Mouse (Mus musculus): ENCODE data around the gene Bub1b. TPM values are rescaled to one million over a fixed set of nuclear protein-coding genes. Genes with fewer than 3 reads are reported as not detected.

Gene Bub1b
- total RNA-seq, 1 experiment, result 115 TPM

GRCm38 (mm10) chr2:118591083-118591482 is 6.9 kb upstream of the Bub1b start:
- Histone ChIP-seq H3K36me3 (ENCODE audit: control insufficient read depth, insufficient read depth, low read length, poor library complexity, severe bottlenecking) (no peaks in the 10 kb centered on the region), H3K4me1 (ENCODE audit: control insufficient read depth in 2 of 2, insufficient read depth in 2 of 2, low read length in 2 of 2, poor library complexity in 1 of 2) (peaks cover 0 to 9% of the 10 kb centered on the region in 2 experiments; a peak in 1 of 4 replicates), H3K4me3 (ENCODE audit: insufficient read depth in 1 of 2, low read depth in 1 of 2, low read length in 2 of 2, poor library complexity in 1 of 2, severe bottlenecking in 1 of 2) (no peak overlapping the region), H3K9ac (ENCODE audit: insufficient read depth, low read depth, low read length, poor library complexity, severe bottlenecking) (no peak overlapping the region), H3K9me3 (ENCODE audit: control insufficient read depth, insufficient read depth, low read depth, low read length) (no peaks in the 10 kb centered on the region), H3K27ac (ENCODE audit: insufficient read depth, low read depth, low read length, poor library complexity, severe bottlenecking) (no peak overlapping the region)
- DNase-seq (ENCODE audit: low read depth, low spot score), result no peak
- in situ Hi-C loops (cut with MboI; ENCODE audit: low sequenced_read_pairs in 2 of 2, unreplicated experiment in 2 of 2), result no loop called here
- no peak for TF ChIP-seq HCFC1 (IDR thresholded peaks at IDR 0.05; ENCODE audit: borderline replicate concordance, insufficient read depth, low read length)
- TF ChIP-seq ZNF384 (IDR thresholded peaks at IDR 0.05; ENCODE audit: low read depth, low read length), result no peak
- TF ChIP-seq MAFK (IDR thresholded peaks at IDR 0.05; ENCODE audit: insufficient read depth, low read depth, low read length), result no peak
- TF ChIP-seq ZC3H11A (IDR thresholded peaks at IDR 0.05; ENCODE audit: borderline replicate concordance, low read depth, low read length), result no peak
- no peak for TF ChIP-seq CHD2 (IDR thresholded peaks at IDR 0.05; ENCODE audit: low read depth, low read length)

- no peak overlapping the region for H3K27ac ChIP-seq (ENCODE audit: insufficient read depth, low read depth, low read length, poor library complexity, severe bottlenecking)
- no peaks in the 10 kb centered on the region for H3K9me3 ChIP-seq (ENCODE audit: control insufficient read depth, insufficient read depth, low read depth, low read length)
- peak overlapping the region; percentile 86 to 89 for H3K4me3 ChIP-seq (ENCODE audit: insufficient read depth in 1 of 2, low read depth in 1 of 2, low read length in 2 of 2, poor library complexity in 1 of 2, severe bottlenecking in 1 of 2)
- peaks cover 1 to 15% of the 10 kb centered on the region in 2 experiments; a peak in 3 of 4 replicates for H3K4me1 ChIP-seq (ENCODE audit: control insufficient read depth in 2 of 2, insufficient read depth in 2 of 2, low read length in 2 of 2, poor library complexity in 1 of 2)
- peak overlapping the region; percentile 92; the same call in 1 of the 2 replicates for H3K9ac ChIP-seq (ENCODE audit: insufficient read depth, low read depth, low read length, poor library complexity, severe bottlenecking)
- no peak for DNase-seq (ENCODE audit: low read depth, low spot score)
- in situ Hi-C loops (cut with MboI; ENCODE audit: low sequenced_read_pairs in 2 of 2, unreplicated experiment in 2 of 2), result no loop called here
- peaks cover 29% of the 10 kb centered on the region for H3K36me3 ChIP-seq (ENCODE audit: control insufficient read depth, insufficient read depth, low read length, poor library complexity, severe bottlenecking)
- TF ChIP-seq CHD2 (IDR thresholded peaks at IDR 0.05; ENCODE audit: low read depth, low read length) (no peak), HCFC1 (IDR thresholded peaks at IDR 0.05; ENCODE audit: borderline replicate concordance, insufficient read depth, low read length) (no peak), ZNF384 (IDR thresholded peaks at IDR 0.05; ENCODE audit: low read depth, low read length) (no peak)
These were observed 1.1 kb downstream of the Bub1b start for GRCm38 (mm10) chr2:118599087-118599486.

- Histone ChIP-seq H3K9ac (ENCODE audit: insufficient read depth, low read depth, low read length, poor library complexity, severe bottlenecking) (no peak overlapping the region), H3K4me3 (ENCODE audit: insufficient read depth in 1 of 2, low read depth in 1 of 2, low read length in 2 of 2, poor library complexity in 1 of 2, severe bottlenecking in 1 of 2) (no peak overlapping the region), H3K27ac (ENCODE audit: insufficient read depth, low read depth, low read length, poor library complexity, severe bottlenecking) (no peak overlapping the region), H3K9me3 (ENCODE audit: control insufficient read depth, insufficient read depth, low read depth, low read length) (no peaks in the 10 kb centered on the region), H3K4me1 (ENCODE audit: control insufficient read depth in 2 of 2, insufficient read depth in 2 of 2, low read length in 2 of 2, poor library complexity in 1 of 2) (peaks cover 1 to 15% of the 10 kb centered on the region in 2 experiments; a peak in 3 of 4 replicates), H3K36me3 (ENCODE audit: control insufficient read depth, insufficient read depth, low read length, poor library complexity, severe bottlenecking) (peaks cover 44% of the 10 kb centered on the region)
- in situ Hi-C loops (cut with MboI; ENCODE audit: low sequenced_read_pairs in 2 of 2, unreplicated experiment in 2 of 2), result no loop called here
- no peak for DNase-seq (ENCODE audit: low read depth, low spot score)
- no peak for TF ChIP-seq HCFC1 (IDR thresholded peaks at IDR 0.05; ENCODE audit: borderline replicate concordance, insufficient read depth, low read length)
- no peak for TF ChIP-seq CHD2 (IDR thresholded peaks at IDR 0.05; ENCODE audit: low read depth, low read length)
- no peak for TF ChIP-seq MAFK (IDR thresholded peaks at IDR 0.05; ENCODE audit: insufficient read depth, low read depth, low read length)
- no peak for TF ChIP-seq ZNF384 (IDR thresholded peaks at IDR 0.05; ENCODE audit: low read depth, low read length)
- no peak for TF ChIP-seq ZC3H11A (IDR thresholded peaks at IDR 0.05; ENCODE audit: borderline replicate concordance, low read depth, low read length)
These were observed 3.7 kb downstream of the Bub1b start for GRCm38 (mm10) chr2:118601599-118602263.

- no peak overlapping the region for H3K4me3 ChIP-seq (ENCODE audit: insufficient read depth in 1 of 2, low read depth in 1 of 2, low read length in 2 of 2, poor library complexity in 1 of 2, severe bottlenecking in 1 of 2)
- DNase-seq (ENCODE audit: low read depth, low spot score), result no peak
- no peak for TF ChIP-seq MAFK (IDR thresholded peaks at IDR 0.05; ENCODE audit: insufficient read depth, low read depth, low read length)
- no peak for TF ChIP-seq ZC3H11A (IDR thresholded peaks at IDR 0.05; ENCODE audit: borderline replicate concordance, low read depth, low read length)
- TF ChIP-seq ZNF384 (IDR thresholded peaks at IDR 0.05; ENCODE audit: low read depth, low read length), result no peak
- TF ChIP-seq CHD2 (IDR thresholded peaks at IDR 0.05; ENCODE audit: low read depth, low read length), result no peak
- TF ChIP-seq HCFC1 (IDR thresholded peaks at IDR 0.05; ENCODE audit: borderline replicate concordance, insufficient read depth, low read length), result no peak
- peaks cover 1 to 15% of the 10 kb centered on the region in 2 experiments; a peak in 2 of 4 replicates for H3K4me1 ChIP-seq (ENCODE audit: control insufficient read depth in 2 of 2, insufficient read depth in 2 of 2, low read length in 2 of 2, poor library complexity in 1 of 2)
- no peak overlapping the region for H3K9ac ChIP-seq (ENCODE audit: insufficient read depth, low read depth, low read length, poor library complexity, severe bottlenecking)
- peaks cover 47% of the 10 kb centered on the region for H3K36me3 ChIP-seq (ENCODE audit: control insufficient read depth, insufficient read depth, low read length, poor library complexity, severe bottlenecking)
- H3K27ac ChIP-seq (ENCODE audit: insufficient read depth, low read depth, low read length, poor library complexity, severe bottlenecking), result no peak overlapping the region
- H3K9me3 ChIP-seq (ENCODE audit: control insufficient read depth, insufficient read depth, low read depth, low read length), result no peaks in the 10 kb centered on the region
- in situ Hi-C loops (cut with MboI; ENCODE audit: low sequenced_read_pairs in 2 of 2, unreplicated experiment in 2 of 2), result no loop called here
These were observed 6.1 kb downstream of the Bub1b start for GRCm38 (mm10) chr2:118604091-118604490.
